Mouse (Mus musculus) thymus, adult 2 months (tissue): ENCODE measurements around the gene Cnnm1.

ENCODE experiments used
- CTCF ChIP-seq: fragments of 200-500 bp; IDR thresholded peaks from 2 replicates; pipeline ENCODE4 v1.5.1; 2012; ENCODE audit warnings: mild to moderate bottlenecking, control low read depth, low read length, moderate library complexity, borderline replicate concordance; ENCODE audit not compliant: control insufficient read depth, poor library complexity, insufficient read depth; ENCODE audit errors: extremely low read depth
- POLR2A ChIP-seq: fragments of 200-500 bp; IDR thresholded peaks from 2 replicates; pipeline ENCODE4 v1.6.1; 2012; ENCODE audit warnings: mild to moderate bottlenecking, low read length, control low read depth, moderate library complexity; ENCODE audit not compliant: control insufficient read depth, poor library complexity, insufficient read depth; ENCODE audit errors: extremely low read depth

GRCm38 (mm10) chr19:43467927-43468685 lies 27.9 kb downstream of the Cnnm1 start:
- TF ChIP-seq CTCF, result no peak
- TF ChIP-seq POLR2A, result no peak
